Mouse (Mus musculus) heart, embryonic 13.5 days (tissue): ENCODE measurements around the gene Mtmr2. TPM values are rescaled to one million over a fixed set of nuclear protein-coding genes. Genes with fewer than 3 reads are reported as not detected.
A peak's percentile ranks its signal among the peaks of the same experiment; 100 is the strongest.
"Not testable (repeated sequence)": the region's sequence is repeated elsewhere in the genome, so short reads cannot be mapped to it uniquely, and the experiment has no call there.

ENCODE experiments used
- ATAC-seq: fragments of 200-750 bp; cut with Nextera tagmentation; 2 replicates; pipeline ENCODE4 v1.8.0; 2017; ENCODE audit warnings: moderate TSS enrichment; ENCODE audit not compliant: insufficient number of reproducible peaks, low FRiP score, low TSS enrichment; ENCODE audit errors: extremely low read depth
- H3K27ac ChIP-seq: fragments of 300-500 bp; sonication (generic); replicated peaks from 2 replicates; pipeline ENCODE4 v1.5.1; 2015; ENCODE audit warnings: moderate library complexity, mild to moderate bottlenecking, inconsistent platforms
- H3K27me3 ChIP-seq: fragments of 300-500 bp; sonication (generic); replicated peaks from 2 replicates; pipeline ENCODE4 v1.6.1; 2015; ENCODE audit warnings: mild to moderate bottlenecking, inconsistent platforms
- H3K36me3 ChIP-seq: fragments of 300-500 bp; sonication (generic); 2 replicates; pipeline ENCODE4 v1.6.1; 2015; ENCODE audit warnings: mild to moderate bottlenecking, inconsistent platforms
- H3K4me1 ChIP-seq: fragments of 300-500 bp; sonication (generic); 2 replicates; pipeline ENCODE4 v1.6.1; 2015; ENCODE audit warnings: inconsistent platforms
- H3K4me2 ChIP-seq: fragments of 300-500 bp; sonication (generic); 2 replicates; pipeline ENCODE4 v1.6.1; 2015; ENCODE audit warnings: inconsistent platforms, mild to moderate bottlenecking, moderate library complexity
- H3K4me3 ChIP-seq: fragments of 300-500 bp; sonication (generic); 2 replicates; pipeline ENCODE4 v1.5.1; 2015; ENCODE audit warnings: moderate library complexity, mild to moderate bottlenecking, inconsistent platforms
- H3K9ac ChIP-seq: fragments of 300-500 bp; sonication (generic); 2 replicates; pipeline ENCODE4 v1.6.1; 2015; ENCODE audit warnings: inconsistent platforms, mild to moderate bottlenecking, moderate library complexity
- H3K9me3 ChIP-seq: fragments of 300-500 bp; sonication (generic); 2 replicates; pipeline ENCODE4 v1.6.1; 2016; ENCODE audit warnings: inconsistent platforms
- WGBS: fragments of 180-500 bp; shearing (Covaris S2); methylation state at CpG from one replicate; pipeline ENCODE4 v1.1.7; 2015; ENCODE audit warnings: mixed read lengths; 5-methylcytosine and 5-hydroxymethylcytosine counted together
- polyA plus RNA-seq: library from polyadenylated mRNA; unstranded; fragments of >200 nt; fragmentation: Nextera tagmentation; extraction: Ambion mirVana; gene quantifications from 2 replicates; pipeline ENCODE4 v1.2.1, GENCODE M21; 2015

Gene Mtmr2
- polyA plus RNA-seq, 1 experiment from 2014 or later: 47.3 TPM

DNA sequence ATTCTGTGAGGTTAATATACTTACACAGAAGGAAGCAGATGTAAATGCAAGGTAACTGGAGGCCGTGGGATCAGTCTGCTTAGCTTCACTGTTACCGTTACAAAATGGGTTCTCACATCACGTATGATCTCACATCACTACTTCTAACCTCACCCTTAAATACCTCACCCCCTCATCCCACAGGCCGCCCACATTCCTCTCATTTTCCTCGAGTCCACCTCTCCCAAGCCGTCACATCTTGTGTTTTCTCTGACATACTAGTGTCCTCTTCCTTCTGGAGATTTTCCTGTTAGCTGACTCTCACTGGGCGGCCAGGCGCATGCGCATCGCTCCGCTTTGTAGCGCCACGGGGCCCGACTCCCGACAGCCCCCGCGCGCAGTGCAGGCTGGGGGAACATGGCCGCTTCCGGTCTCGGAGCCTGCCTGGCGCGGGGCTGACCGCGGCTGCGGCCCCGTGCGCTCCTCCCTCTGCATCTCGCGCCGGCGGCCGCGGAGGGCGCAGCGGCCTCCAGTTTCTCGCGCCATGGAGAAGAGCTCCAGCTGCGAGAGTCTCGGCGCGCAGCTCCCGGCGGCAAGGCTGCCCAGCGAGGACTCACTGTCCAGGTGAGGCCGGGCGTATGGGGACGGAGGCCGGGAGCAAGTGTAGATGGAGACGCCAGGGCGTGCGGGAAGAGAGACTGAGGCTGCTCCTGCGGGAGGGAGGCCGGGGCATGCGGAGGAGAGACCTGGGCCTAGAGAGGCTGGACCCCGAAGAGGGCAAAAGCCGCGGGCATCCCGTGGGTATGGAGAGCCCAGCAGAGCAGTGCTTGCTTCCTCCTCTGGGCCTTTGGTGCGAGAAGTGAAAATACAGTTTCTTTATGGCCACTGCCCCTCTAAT lies 826 bp downstream of the Mtmr2 start:
- H3K36me3 ChIP-seq: 0 out of 2 replicates have a peak, but pooled peaks cover 3% of the 10 kb centered on the region

GRCm38 (mm10) chr9:13749675-13749998 lies 1.4 kb downstream of the Mtmr2 start:
- Histone ChIP-seq H3K9me3 (peaks cover 7% of the 10 kb centered on the region; the same call in 1 of the 2 replicates), H3K4me1 (peaks cover 23% of the 10 kb centered on the region), H3K27me3 (no peaks in the 10 kb centered on the region), H3K36me3 (0 out of 2 replicates have a peak, but pooled peaks cover 3% of the 10 kb centered on the region), H3K4me3 (peak overlapping the region; percentile 85), H3K27ac (peak overlapping the region; percentile 95), H3K9ac (peak overlapping the region; percentile 97), H3K4me2 (peak overlapping the region; percentile 68)
- no peak for ATAC-seq
- 1% methylated on average over 7 of the region's 7 CpGs for WGBS

More for the DNA sequence above, 826 bp downstream of the Mtmr2 start:
- Histone ChIP-seq H3K4me1 (peaks cover 23% of the 10 kb centered on the region), H3K4me3 (peak overlapping the region; percentile 85), H3K4me2 (peak overlapping the region; percentile 68), H3K9ac (peak overlapping the region; percentile 97), H3K27ac (peak overlapping the region; percentile 95), H3K27me3 (no peaks in the 10 kb centered on the region), H3K9me3 (peaks cover 7% of the 10 kb centered on the region; the same call in 1 of the 2 replicates)
- ATAC-seq: peak; percentile 96
- under 1% methylated on average over 60 of the region's 60 CpGs for WGBS

DNA sequence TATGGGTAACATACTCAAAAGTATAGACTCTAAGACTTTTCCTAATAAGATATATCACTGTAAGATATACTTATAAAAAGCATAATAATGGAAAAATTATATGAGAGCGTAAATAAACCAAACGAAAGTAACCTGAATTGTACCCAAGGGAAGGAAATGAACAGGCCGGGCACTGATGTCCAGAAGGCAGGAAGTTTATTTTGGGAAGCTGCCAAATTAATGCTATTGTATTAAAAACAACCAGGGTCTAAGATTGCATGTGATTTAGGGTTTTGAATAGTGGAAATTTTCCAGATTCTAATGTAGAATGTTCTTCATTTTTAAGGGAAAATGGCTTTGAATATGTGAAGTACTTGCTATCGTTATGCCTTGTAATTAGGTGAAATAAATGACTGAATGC lies 4.3 kb downstream of the Mtmr2 start:
- Histone ChIP-seq H3K27me3 (no peaks in the 10 kb centered on the region), H3K27ac (no peak overlapping the region; the same call in 1 of the 2 replicates), H3K36me3 (0 out of 2 replicates have a peak, but pooled peaks cover 3% of the 10 kb centered on the region), H3K4me3 (no peak overlapping the region), H3K4me2 (no peak overlapping the region), H3K4me1 (peaks cover 23% of the 10 kb centered on the region), H3K9me3 (peaks cover 7% of the 10 kb centered on the region; the same call in 1 of the 2 replicates), H3K9ac (no peak overlapping the region)
- WGBS: 72% methylated on average over 4 of the region's 4 CpGs
- no peak for ATAC-seq

DNA sequence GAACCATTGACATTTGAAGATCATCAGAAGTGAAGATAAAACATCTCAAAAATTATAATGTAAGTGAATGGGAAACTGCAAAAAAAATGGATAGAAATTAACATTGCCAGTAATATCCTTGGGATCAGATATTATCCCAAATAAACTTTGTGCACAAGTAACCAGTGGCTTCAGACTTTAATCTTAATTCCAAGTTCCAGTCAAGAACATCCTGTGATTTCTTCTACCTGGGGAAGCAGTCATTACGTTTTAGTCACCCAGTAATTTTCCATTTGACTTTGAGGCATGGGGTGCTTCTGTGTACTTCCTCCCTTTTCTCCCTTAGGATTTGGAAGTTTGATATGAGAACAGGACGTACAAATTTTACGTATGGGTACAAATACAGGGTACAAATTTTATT lies 12.2 kb downstream of the Mtmr2 start:
- no peak overlapping the region for H3K9ac ChIP-seq
- H3K36me3 ChIP-seq: peaks cover 22% of the 10 kb centered on the region
- no peak overlapping the region for H3K4me3 ChIP-seq
- H3K27me3 ChIP-seq: no peaks in the 10 kb centered on the region
- no peak overlapping the region for H3K27ac ChIP-seq
- peaks cover 9% of the 10 kb centered on the region; the same call in 1 of the 2 replicates for H3K4me1 ChIP-seq
- WGBS: 79% methylated on average over 3 of the region's 3 CpGs
- no peak for ATAC-seq
- H3K4me2 ChIP-seq: no peak overlapping the region
- peaks cover 6% of the 10 kb centered on the region; the same call in 1 of the 2 replicates for H3K9me3 ChIP-seq

DNA sequence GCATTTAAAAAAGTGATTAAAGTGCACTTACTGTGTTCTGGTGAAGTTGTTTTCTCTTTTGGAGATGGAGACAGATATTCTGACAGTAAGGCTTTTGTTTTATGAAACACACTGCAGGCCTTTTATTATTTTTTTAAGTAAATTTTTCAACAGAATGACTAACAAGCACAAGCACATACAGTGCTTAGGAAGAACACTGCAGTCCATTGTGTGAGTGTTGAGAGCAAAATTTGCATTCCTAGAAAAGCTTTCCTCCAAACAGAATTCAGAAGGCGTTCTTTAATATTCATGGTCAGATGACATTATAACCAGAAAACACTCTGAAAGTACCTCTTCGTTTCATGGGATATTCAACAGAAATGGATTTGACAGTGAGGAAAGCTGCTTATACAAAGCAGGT lies 17.4 kb downstream of the Mtmr2 start:
- Histone ChIP-seq H3K4me1 (peaks cover 12% of the 10 kb centered on the region; the same call in 1 of the 2 replicates), H3K4me3 (no peak overlapping the region), H3K36me3 (peaks cover 7% of the 10 kb centered on the region), H3K27me3 (no peaks in the 10 kb centered on the region), H3K4me2 (no peak overlapping the region), H3K27ac (no peak overlapping the region), H3K9me3 (no peaks in the 10 kb centered on the region), H3K9ac (no peak overlapping the region)
- 74% methylated on average over 2 of the region's 2 CpGs for WGBS
- no peak for ATAC-seq

DNA sequence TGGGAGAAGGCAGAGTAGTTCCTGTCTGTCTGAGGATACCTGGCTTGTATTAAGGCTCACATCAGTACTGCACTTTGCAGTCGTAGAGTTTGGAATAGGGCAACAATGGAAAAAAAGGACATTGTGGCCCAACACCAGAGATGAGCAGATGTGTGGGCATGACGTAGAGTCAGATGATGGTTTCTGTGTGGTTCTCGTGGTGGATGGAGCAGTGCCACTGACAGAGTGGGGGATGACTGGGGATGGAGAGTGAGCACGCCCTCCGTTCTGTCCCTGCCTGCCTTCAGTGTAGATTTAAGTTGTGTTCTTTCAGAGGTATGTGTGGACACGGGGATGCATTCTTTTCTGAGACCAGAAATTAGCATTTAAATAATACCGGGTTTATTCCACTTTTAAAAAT lies 18.4 kb downstream of the Mtmr2 start:
- WGBS: 87% methylated on average over 7 of the region's 7 CpGs

DNA sequence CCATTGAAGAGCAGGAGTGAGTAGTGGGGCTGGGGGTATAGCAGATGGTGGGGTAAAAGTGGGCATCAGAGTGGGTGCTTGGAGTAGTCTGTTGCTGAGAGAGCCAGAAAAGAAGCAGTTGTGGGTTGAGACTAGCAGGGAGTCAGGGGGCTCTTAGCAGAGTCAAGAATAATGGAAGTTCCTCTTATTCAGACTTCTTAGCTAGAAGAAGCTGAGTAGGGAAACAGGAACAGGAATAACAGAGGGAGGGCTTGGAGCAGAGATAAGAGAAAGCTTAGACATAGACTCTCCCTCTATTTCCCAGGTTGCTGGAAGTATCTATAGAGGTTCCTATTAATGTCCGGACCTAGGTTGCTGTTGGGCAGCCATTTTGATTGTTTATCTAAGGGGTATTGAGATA lies 26.5 kb downstream of the Mtmr2 start:
- Histone ChIP-seq H3K27me3 (no peaks in the 10 kb centered on the region), H3K27ac (no peak overlapping the region), H3K4me3 (no peak overlapping the region), H3K9ac (no peak overlapping the region), H3K9me3 (peaks cover under 1% of the 10 kb centered on the region; the same call in 1 of the 2 replicates), H3K4me1 (peaks cover 35% of the 10 kb centered on the region), H3K4me2 (no peak overlapping the region), H3K36me3 (no peaks in the 10 kb centered on the region)
- 94% methylated on average over 1 of the region's 1 CpGs for WGBS
- no peak for ATAC-seq

More for the DNA sequence above, 18.4 kb downstream of the Mtmr2 start:
- Histone ChIP-seq H3K4me2 (no peak overlapping the region), H3K9me3 (no peaks in the 10 kb centered on the region), H3K4me3 (no peak overlapping the region), H3K27me3 (no peaks in the 10 kb centered on the region), H3K36me3 (peaks cover 7% of the 10 kb centered on the region; the same call in 1 of the 2 replicates), H3K9ac (no peak overlapping the region), H3K27ac (no peak overlapping the region), H3K4me1 (peaks cover 12% of the 10 kb centered on the region; the same call in 1 of the 2 replicates)
- no peak for ATAC-seq

DNA sequence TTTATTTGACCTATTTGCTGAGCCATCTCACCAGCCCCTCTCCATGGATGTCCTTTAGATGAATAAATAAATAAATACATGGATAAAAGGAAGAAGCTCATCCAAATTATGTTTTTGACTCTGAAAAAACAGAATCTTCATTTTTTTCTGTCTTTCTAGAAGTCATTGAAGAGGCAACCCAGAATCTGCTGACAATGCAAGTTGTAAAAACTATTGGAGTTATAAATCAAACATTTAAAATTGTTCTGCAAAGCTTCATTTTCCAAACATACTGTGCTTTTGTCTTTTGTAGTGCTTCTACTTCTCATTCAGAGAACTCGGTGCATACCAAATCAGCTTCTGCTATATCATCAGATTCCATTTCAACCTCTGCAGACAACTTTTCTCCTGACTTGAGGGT lies 33.8 kb downstream of the Mtmr2 start:
- no peaks in the 10 kb centered on the region for H3K27me3 ChIP-seq
- H3K4me1 ChIP-seq: peaks cover 4% of the 10 kb centered on the region
- H3K36me3 ChIP-seq: peaks cover 44% of the 10 kb centered on the region
- WGBS: 90% methylated on average over 1 of the region's 1 CpGs
- no peak overlapping the region for H3K4me2 ChIP-seq
- no peak overlapping the region for H3K27ac ChIP-seq
- no peak for ATAC-seq
- H3K4me3 ChIP-seq: no peak overlapping the region
- H3K9me3 ChIP-seq: peaks cover 7% of the 10 kb centered on the region; the same call in 1 of the 2 replicates
- no peak overlapping the region for H3K9ac ChIP-seq

DNA sequence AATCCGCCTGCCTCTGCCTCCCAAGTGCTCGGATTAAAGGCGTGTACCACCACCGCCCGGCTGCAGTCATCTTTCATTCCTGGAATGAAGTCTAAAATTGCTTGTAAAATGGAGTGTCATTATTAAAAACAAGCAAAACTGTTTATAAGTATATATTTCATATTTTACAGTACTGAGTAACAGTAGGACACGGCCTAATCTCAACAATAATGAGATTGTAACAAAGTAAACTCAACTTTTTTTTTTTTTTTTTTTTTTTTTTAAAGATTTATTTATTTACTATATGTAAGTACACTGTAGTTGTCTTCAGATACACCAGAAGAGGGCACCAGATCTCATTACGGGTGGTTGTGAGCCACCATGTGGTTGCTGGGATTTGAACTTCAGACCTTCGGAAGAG lies 42.7 kb downstream of the Mtmr2 start:
- peaks cover 79% of the 10 kb centered on the region for H3K36me3 ChIP-seq
- H3K27me3 ChIP-seq: not testable (repeated sequence)

GRCm38 (mm10) chr9:13794302-13794701 lies 46.1 kb downstream of the Mtmr2 start:
- H3K9me3 ChIP-seq: no peaks in the 10 kb centered on the region
- no peak overlapping the region for H3K9ac ChIP-seq
- 84% methylated on average over 1 of the region's 1 CpGs for WGBS
- H3K4me2 ChIP-seq: no peak overlapping the region
- H3K27ac ChIP-seq: no peak overlapping the region
- H3K4me3 ChIP-seq: no peak overlapping the region
- no peaks in the 10 kb centered on the region for H3K4me1 ChIP-seq
- no peaks in the 10 kb centered on the region for H3K27me3 ChIP-seq
- peaks cover 76% of the 10 kb centered on the region for H3K36me3 ChIP-seq
- ATAC-seq: no peak

More for the DNA sequence above, 42.7 kb downstream of the Mtmr2 start:
- not testable (repeated sequence) for H3K9ac ChIP-seq, H3K27ac ChIP-seq, H3K4me1 ChIP-seq, H3K4me3 ChIP-seq, ATAC-seq, H3K9me3 ChIP-seq, H3K4me2 ChIP-seq
- WGBS: 93% methylated on average over 8 of the region's 8 CpGs

GRCm38 (mm10) chr9:13794756-13795155 lies 46.5 kb downstream of the Mtmr2 start:
- no peak overlapping the region for H3K4me3 ChIP-seq
- H3K27me3 ChIP-seq: no peaks in the 10 kb centered on the region
- ATAC-seq: no peak
- peaks cover 76% of the 10 kb centered on the region for H3K36me3 ChIP-seq
- WGBS: 76% methylated on average over 2 of the region's 2 CpGs
- H3K4me2 ChIP-seq: no peak overlapping the region
- H3K9ac ChIP-seq: no peak overlapping the region
- H3K9me3 ChIP-seq: no peaks in the 10 kb centered on the region
- H3K4me1 ChIP-seq: no peaks in the 10 kb centered on the region
- no peak overlapping the region for H3K27ac ChIP-seq
